Mouse (Mus musculus): ENCODE results near the gene Slc38a10.

DNA sequence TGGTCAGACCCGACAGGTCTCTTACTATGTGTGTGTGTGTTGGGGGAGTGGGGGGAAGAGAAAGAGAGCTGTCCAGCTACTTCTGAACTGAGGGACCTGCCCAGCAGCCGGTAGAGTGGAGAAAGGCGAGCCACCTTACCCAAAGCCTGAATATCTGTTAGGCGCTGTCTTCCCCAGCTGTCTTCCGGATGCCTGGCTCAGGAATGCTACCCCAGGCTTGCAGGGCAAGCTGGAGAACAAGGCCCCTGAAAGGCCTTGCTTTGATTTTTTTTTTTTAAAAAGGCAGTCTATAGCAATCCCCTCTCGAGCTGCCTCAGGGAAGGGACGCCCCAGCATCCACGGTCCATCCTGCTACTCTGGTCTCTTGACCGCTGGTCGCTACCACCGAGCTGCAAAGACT, 32.6 kb upstream of the Slc38a10 start:
- TF ChIP-seq CTCF (IDR thresholded peaks at IDR 0.05; ENCODE audit: borderline replicate concordance, extremely low read depth, insufficient read depth, insufficient read length) (no peak), POLR2A (IDR thresholded peaks at IDR 0.05; ENCODE audit: borderline replicate concordance, extremely low read depth, insufficient read depth, insufficient read length, poor library complexity, severe bottlenecking) (no peak)
